Mouse (Mus musculus): ENCODE measurements around the gene Man1c1.

GRCm38 (mm10) chr4:134654391-134654790, 49.7 kb downstream of the Man1c1 start:
- TF ChIP-seq CTCF (IDR thresholded peaks at IDR 0.05; ENCODE audit: low read depth, low read length) (no peak), POLR2A (IDR thresholded peaks at IDR 0.05; ENCODE audit: borderline replicate concordance, low read depth, low read length) (no peak)

Measured in bone marrow macrophage, adult 2 months (primary cell).